Mouse (Mus musculus) gastrocnemius, adult 18-20 months (tissue): ENCODE data around the gene Bpifb9b. TPM values are rescaled to one million over a fixed set of nuclear protein-coding genes. Genes with fewer than 3 reads are reported as not detected.
"Not testable (repeated sequence)": the region's sequence is repeated elsewhere in the genome, so short reads cannot be mapped to it uniquely, and the experiment has no call there.

Experiments used
- DNase-seq: peaks from one replicate; pipeline ENCODE4 v3.0.0; 2021; ENCODE audit warnings: low spot score
- long read RNA-seq, 2 experiments: library from polyadenylated mRNA; stranded (forward); transcript quantifications; one replicate each; pipeline ENCODE4 v2.0.0; 2021
- total RNA-seq, 2 experiments: library from RNA; stranded (reverse); gene quantifications; 2 replicates each; pipeline ENCODE4 v1.2.3; 2021

Gene Bpifb9b
- not detected for total RNA-seq
- long read RNA-seq, experiment 1 = 0 reads
- long read RNA-seq, experiment 2 = 0 reads

DNA sequence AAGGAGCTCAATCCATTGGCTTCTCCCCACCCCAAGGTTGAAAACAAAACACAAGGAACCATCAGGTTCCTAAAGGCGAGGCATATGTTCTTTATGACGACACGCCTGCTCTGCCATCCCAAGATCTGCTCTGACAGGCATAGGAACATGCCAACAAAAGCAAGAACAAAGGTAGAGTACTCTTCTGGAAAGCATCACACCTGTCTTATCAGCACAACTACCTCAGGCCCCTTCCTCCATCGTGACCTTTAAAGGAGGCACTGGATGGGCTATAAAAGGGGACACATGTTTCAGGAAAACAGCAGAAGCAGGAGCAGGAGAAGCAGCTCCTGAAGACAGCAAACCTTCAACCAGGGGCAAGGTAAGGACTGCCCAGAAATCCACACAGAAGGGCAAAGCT lies at the start of gene Bpifb9b:
Gene Bpifb9b (plus strand): TSS at position 301 of the 400 bp plus-strand sequence.
- DNase-seq = not testable (repeated sequence)

DNA sequence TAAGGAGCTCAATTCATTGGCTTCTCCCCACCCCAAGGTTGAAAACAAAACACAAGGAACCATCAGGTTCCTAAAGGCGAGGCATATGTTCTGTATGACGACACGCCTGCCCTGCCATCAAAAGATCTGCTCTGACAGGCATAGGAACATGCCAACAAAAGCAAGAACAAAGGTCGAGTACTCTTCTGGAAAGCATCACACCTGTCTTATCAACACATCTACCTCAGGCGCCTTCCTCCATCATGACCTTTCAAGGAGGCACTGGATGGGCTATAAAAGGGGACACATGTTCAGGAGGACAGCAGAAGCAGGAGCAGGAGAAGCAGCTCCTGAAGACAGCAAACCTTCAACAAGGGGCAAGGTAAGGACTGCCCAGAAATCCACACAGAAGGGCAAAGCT lies 49.5 kb upstream of the Bpifb9b start, which contains the start of gene Bpifb9a:
Gene Bpifb9a (plus strand): TSS at position 301 of the 400 bp plus-strand sequence.
- DNase-seq = not testable (repeated sequence)

DNA sequence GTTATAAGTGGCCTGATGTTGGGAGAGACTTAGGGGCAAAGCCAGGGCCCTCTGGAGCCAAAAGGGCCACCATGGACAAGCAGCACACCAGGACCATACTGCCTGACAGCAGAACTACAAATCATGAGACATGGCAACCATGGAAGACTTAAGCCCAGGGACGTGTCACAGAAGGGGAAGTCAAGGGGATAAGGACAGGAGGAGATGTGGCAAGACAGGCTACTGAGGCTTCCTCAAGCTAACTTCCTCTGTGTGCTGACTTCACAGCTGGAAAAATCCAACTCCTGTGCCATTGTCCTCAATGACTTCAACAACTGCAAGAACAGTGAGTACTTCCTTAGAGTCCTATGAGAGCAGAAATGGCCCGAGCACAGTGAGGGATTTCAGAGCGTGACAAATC lies 42.6 kb upstream of the Bpifb9b start:
- DNase-seq = not testable (repeated sequence)

DNA sequence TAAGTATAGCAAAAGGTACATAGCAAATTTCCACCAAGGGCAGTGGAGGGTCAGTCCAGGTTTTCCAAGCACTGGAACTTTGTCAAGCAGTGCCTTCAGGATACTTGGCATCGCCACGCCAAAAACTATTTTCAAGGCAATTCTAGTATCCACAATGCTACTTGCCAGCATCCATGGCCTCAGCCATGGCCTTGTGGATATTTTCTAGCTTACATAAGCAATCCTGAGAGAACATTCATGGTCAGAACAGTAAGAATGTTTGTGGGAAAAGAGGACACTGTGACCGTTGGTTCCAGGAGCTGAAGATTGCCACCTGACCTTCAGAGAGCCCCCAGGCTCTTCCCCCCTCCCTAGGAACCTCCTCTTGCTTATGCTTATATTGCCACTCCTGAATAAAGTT lies 15.2 kb upstream of the Bpifb9b start:
- DNase-seq = not testable (repeated sequence)

DNA sequence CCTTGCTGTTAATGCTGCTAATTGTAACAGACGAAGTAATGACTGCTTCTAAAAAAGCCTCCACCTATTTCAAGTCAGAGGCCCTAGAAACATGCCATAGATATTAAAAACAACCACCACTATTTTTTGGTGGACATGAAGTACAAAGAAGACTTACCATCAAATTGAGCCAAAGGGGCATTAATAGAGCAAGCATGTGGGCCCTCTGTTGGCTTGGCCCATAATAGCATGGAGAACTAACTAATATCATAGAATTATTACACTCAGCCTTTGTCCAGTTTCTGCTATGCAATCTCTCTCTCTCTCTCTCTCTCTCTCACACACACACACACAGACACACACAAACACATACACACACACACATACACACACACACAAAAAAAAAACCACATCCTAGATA lies 14.2 kb upstream of the Bpifb9b start:
- no peak for DNase-seq

DNA sequence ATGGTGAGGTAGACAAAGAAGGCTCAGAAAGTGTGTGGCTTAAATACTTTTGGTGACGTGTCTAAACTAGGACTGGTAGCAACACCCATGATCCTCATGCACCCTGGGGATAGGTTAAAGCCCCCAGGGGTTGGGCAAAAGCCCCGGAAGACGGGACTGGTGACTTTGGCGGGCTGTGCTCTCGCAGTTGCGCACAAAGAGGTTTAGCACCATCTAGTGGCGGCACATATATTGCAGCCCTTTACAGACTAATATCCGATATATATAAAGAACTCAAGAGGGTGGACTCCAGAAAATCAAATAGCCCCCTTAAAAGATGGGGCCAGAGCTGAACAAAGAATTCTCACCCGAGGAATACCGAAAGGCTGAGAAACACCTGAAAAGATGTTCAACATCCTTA lies 12.3 kb upstream of the Bpifb9b start:
- DNase-seq = peak; percentile 32

DNA sequence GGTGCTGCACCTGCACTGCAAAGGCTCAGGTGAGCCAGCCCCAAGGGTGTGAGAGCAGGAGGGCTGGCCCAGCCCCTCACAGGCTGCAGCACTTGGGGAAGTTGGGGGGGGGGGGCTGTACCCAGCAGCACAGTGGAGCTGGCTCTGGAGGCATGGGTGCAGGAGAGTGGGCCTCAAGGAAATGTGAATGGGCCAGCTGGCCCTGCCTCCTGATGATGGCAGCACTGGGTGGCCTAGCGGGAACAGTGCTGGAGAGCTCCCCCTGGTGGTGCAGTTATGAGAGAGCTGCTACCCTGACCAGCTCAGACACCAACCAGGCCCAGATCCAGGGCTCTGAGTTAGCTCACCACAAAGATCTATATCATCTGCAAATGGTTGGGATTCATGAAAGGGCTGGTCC lies 6.5 kb upstream of the Bpifb9b start:
- DNase-seq = peak; percentile 40

DNA sequence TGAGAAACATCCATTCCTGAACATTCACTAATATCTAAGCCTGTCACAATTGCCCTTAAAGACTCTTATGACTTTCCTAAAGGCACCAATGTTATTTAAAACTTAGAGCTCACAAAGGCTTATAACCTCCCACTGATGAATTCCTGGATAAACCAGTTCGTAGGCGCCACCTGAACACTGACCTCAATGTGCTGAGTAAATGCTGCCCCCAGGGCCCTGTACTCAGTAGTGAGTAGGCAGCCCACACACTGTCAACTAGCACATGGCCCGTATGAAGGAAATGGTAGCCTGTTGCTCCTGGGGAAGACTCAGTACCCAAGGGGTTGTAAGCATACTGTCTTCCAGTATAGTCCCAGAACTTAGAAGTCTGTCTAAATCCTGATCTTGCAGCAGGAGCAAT lies 5.3 kb upstream of the Bpifb9b start:
- DNase-seq = no peak

DNA sequence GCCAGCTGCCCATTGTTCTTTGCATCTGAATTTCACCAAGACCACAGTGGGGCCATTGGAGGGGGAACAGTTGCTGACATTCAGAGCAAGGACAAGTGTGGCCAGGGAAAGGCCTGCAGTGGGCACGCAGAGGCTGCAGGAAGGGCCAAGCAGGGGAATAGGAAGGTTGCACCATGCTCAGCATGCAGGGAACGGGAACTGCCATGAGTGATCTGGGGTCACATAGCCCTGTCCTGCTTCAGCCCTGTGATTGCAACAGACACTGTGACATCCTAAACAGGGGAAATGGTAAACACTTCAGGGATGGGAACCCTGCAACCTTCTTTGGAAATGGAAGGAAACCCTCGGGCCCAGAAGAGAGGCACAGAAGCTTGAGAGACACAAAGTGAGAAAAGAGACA lies 2.4 kb upstream of the Bpifb9b start:
- not testable (repeated sequence) for DNase-seq

DNA sequence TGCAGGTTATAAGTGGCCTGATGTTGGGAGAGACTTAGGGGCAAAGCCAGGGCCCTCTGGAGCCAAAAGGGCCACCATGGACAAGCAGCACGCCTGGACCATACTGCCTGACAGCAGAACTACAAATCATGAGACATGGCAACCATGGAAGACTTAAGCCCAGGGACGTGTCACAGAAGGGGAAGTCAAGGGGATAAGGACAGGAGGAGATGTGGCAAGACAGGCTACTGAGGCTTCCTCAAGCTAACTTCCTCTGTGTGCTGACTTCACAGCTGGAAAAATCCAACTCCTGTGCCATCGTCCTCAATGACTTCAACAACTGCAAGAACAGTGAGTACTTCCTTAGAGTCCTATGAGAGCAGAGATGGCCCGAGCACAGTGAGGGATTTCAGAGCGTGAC lies 6.7 kb downstream of the Bpifb9b start:
- not testable (repeated sequence) for DNase-seq

DNA sequence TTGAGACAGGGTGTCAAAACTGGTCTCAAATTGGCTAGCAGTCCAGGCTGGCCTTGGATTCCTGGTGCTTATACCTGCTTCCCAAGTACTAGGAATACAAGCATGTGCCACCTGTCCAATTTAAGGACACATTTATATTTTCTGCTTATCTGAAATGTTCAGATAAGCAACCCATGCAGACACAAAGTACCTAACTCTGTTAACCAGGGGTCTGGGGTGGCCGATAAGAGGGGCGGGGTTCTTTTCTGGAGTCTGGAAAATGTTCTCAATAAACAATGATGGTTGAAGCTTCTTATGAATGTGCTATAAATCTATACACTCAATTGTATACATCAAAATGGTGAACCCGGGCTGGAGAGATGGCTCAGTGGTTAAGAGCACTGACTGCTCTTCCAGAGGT lies 19.8 kb downstream of the Bpifb9b start:
- no peak for DNase-seq

DNA sequence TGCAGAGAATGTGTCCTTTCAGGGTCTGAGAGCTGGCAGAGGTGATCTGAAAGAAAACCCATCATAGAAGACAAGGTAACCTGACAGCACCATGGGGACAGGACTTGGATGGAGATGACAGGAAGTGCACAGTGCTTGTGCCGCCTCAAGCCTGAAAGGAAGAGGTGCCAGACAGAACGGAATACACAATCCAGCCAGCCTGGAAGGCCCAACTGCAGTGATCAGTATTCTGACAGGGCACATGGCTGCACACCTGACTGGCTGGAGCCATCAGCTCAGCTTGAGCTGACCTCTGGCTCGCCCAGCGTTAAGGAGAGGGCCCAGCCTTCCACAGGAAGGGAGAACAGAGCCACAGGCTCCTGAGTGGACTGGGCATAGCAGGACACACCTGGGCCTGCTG lies 28.5 kb downstream of the Bpifb9b start:
- DNase-seq = no peak

DNA sequence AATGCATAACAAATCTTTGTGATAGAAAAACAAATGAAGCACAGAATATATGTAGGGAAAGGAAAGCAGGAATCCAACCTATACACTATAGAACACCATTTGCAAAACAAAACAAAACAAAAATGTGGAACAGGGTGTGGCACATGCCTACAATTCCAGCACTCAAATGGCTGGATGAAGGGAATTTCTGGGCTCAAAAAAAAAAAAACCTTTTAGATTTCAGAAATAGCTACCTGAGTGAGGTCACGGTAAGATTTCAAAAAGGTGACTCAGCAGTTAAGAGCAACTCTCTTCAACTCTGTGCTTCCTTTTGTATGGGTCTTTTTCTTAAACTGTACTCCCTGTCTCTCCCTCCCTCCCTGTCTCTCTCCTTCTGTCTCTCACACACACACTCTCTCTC lies 31.1 kb downstream of the Bpifb9b start:
- DNase-seq = no peak

DNA sequence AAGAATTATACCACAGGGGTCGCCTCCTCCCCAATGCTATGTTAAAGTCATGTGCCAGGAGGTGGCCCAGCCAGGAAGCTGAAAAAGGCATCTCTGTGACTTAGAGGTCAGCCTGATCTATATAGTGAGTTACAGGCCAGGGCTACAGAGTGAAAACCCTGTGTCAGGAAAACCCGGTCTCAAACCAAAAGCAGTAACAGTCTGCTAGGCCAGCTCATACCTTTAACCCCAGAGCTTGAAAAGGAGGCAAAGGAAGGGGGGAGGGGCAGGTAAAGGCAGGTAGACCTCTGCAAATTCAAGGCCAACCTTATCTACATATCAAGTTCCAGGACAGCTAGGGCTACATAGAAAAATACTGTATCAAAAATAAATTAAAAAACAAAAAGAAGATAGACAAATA lies 32.3 kb downstream of the Bpifb9b start:
- no peak for DNase-seq

DNA sequence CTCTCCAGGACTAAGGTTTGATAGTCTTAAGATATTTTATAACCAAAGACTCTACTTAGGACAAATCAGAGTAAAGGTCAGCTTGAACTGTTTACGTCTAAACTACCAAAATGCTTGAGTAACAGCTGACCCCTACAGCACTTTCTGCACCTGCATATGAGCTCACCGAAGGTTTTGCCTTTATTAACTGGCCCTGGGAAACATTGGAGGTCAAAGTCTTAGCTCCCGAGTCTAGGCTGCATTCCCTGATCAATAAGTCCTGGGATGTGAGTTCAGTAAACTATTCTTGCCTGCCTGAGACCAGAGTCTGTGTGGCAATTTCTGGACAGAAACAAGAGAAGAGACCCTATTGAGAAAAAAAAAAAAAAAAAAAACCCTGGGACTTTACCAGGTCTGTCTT lies 41.1 kb downstream of the Bpifb9b start:
- DNase-seq = no peak

DNA sequence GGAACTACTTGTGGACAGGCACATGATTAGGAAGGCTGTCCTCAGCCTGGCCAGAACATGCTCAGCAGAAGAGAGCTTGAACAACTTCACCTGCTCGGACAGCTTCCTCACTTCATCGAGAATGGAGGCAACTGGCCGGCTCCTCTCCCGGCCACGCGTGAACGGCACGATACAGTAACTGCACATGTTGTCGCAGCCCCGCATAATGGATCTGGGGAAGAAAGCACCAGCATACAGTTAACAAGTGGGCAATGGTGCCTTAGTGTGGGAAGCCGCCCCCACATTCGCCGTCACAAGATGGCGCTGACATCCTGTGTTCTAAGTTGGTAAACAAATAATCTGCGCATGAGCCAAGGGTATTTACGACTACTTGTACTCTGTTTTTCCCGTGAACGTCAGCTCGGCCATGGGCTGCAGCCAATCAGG lies 47.0 kb downstream of the Bpifb9b start:
- DNase-seq = not testable (repeated sequence)

DNA sequence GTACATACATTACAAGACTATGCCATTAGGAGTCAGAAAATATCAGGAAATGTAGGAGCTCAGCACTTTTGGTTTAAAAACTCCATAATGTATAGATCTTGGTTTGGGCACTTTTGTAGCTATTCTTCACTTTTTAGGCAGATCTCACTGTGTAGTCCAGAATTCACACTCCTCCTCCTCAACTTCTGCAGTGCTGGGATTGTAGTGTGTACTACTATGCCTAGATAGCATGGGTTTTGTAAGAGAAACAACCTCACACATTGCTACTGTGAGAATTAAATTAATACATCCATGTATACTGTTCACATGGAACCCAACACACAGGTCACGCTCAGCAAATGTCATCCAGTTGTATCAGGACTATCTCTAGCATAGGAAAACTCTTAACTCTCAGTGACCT lies 60.5 kb downstream of the Bpifb9b start:
- DNase-seq = no peak

Other genes with a start within 250 kb of the Bpifb9b start
- gene Bpifa3, start 176.9 kb upstream of the Bpifb9b start, total RNA-seq = not detected
- gene Bpifa1, start 164.3 kb upstream of the Bpifb9b start, total RNA-seq = not detected
- not detected for gene Bpifa5, start 144.6 kb upstream of the Bpifb9b start, total RNA-seq
- not detected for gene Bpifb1, start 116.4 kb upstream of the Bpifb9b start, total RNA-seq
- gene Bpifb5, start 83.5 kb upstream of the Bpifb9b start, total RNA-seq = not detected
- gene Bpifb9a, start 49.4 kb upstream of the Bpifb9b start, total RNA-seq = not detected
- 10 to 100 TPM; 11.2 to 15.1 TPM for gene Cdk5rap1, start 65.8 kb downstream of the Bpifb9b start, total RNA-seq
- 100 to 1,000 TPM; 180 to 200 TPM for gene Snta1, start 100.9 kb downstream of the Bpifb9b start, total RNA-seq
- gene Cbfa2t2, start 129.3 kb downstream of the Bpifb9b start, total RNA-seq = 10 to 100 TPM; 14.8 to 19.4 TPM
- not detected for gene 1700003F12Rik, start 239.9 kb downstream of the Bpifb9b start, total RNA-seq
- not detected for gene Actl10, start 244.5 kb downstream of the Bpifb9b start, total RNA-seq